Mouse (Mus musculus) midbrain, embryonic 10.5 days (tissue): ENCODE results near the gene Trim14. TPM values are rescaled to one million over a fixed set of nuclear protein-coding genes. Genes with fewer than 3 reads are reported as not detected.

Experiments used
- DNase-seq: peaks from one replicate; pipeline ENCODE4 v3.0.0-alpha.2; 2017; ENCODE audit warnings: low spot score
- H3K27ac ChIP-seq: fragments of 300-500 bp; sonication (generic); replicated peaks from 2 replicates; pipeline ENCODE4 v1.5.1; 2016; ENCODE audit warnings: mild to moderate bottlenecking
- H3K27me3 ChIP-seq: fragments of 300-500 bp; sonication (generic); 2 replicates; pipeline ENCODE4 v1.6.1; 2016; ENCODE audit warnings: low read depth, mild to moderate bottlenecking; ENCODE audit not compliant: poor library complexity, severe bottlenecking
- H3K36me3 ChIP-seq: fragments of 300-500 bp; sonication (generic); 2 replicates; pipeline ENCODE4 v1.6.1; 2016; ENCODE audit warnings: mild to moderate bottlenecking, moderate library complexity
- H3K4me1 ChIP-seq: fragments of 300-500 bp; sonication (generic); 2 replicates; pipeline ENCODE4 v1.6.1; 2016
- H3K4me3 ChIP-seq: fragments of 300-500 bp; sonication (generic); 2 replicates; pipeline ENCODE4 v1.5.1; 2016; ENCODE audit warnings: mild to moderate bottlenecking, moderate library complexity
- H3K9me3 ChIP-seq: fragments of 300-500 bp; sonication (generic); replicated peaks from 2 replicates; pipeline ENCODE4 v1.6.1; 2016; ENCODE audit warnings: mild to moderate bottlenecking
- WGBS: fragments of 180-500 bp; shearing (Covaris S2); methylation state at CpG from one replicate; pipeline ENCODE4 v1.1.7; 2016; 5-methylcytosine and 5-hydroxymethylcytosine counted together
- polyA plus RNA-seq: library from polyadenylated mRNA; unstranded; fragments of >200 nt; fragmentation: Nextera tagmentation; extraction: Ambion mirVana; gene quantifications from 2 replicates; pipeline ENCODE4 v1.2.1, GENCODE M21; 2016

Trim14 gene
- polyA plus RNA-seq, 1 experiment from 2014 or later = 0.62 TPM

- WGBS = 87% methylated on average over 4 of the region's 4 CpGs
- Histone ChIP-seq H3K36me3 (no peaks in the 10 kb centered on the region), H3K27me3 (no peaks in the 10 kb centered on the region), H3K4me3 (no peak overlapping the region), H3K27ac (no peak overlapping the region), H3K9me3 (peaks cover 14% of the 10 kb centered on the region), H3K4me1 (peaks cover 14% of the 10 kb centered on the region)
- DNase-seq = no peak
Observed at GRCm38 (mm10) chr4:46572616-46573015, 36.7 kb upstream of the Trim14 start.

- 91% methylated on average over 9 of the region's 9 CpGs for WGBS
- Histone ChIP-seq H3K4me3 (no peak overlapping the region), H3K27me3 (no peaks in the 10 kb centered on the region), H3K9me3 (peaks cover 14% of the 10 kb centered on the region), H3K27ac (no peak overlapping the region), H3K4me1 (peaks cover 14% of the 10 kb centered on the region), H3K36me3 (no peaks in the 10 kb centered on the region)
- DNase-seq = no peak
Observed at GRCm38 (mm10) chr4:46571744-46572143, 35.8 kb upstream of the Trim14 start.

- Histone ChIP-seq H3K4me3 (no peak overlapping the region), H3K9me3 (peaks cover 10% of the 10 kb centered on the region; the same call in 1 of the 2 replicates), H3K36me3 (no peaks in the 10 kb centered on the region), H3K4me1 (peaks cover 14% of the 10 kb centered on the region), H3K27ac (peak overlapping the region; percentile 78), H3K27me3 (no peaks in the 10 kb centered on the region)
- 21% methylated on average over 5 of the region's 5 CpGs for WGBS
- peak; percentile 55 for DNase-seq
Observed at GRCm38 (mm10) chr4:46569671-46570070, 33.7 kb upstream of the Trim14 start.

- peaks cover 14% of the 10 kb centered on the region for H3K4me1 ChIP-seq
- DNase-seq = no peak
- H3K27me3 ChIP-seq = no peaks in the 10 kb centered on the region
- no peaks in the 10 kb centered on the region for H3K36me3 ChIP-seq
- WGBS = 90% methylated on average over 8 of the region's 8 CpGs
- H3K27ac ChIP-seq = no peak overlapping the region
- H3K9me3 ChIP-seq = peaks cover 10% of the 10 kb centered on the region; the same call in 1 of the 2 replicates
- no peak overlapping the region for H3K4me3 ChIP-seq
Observed at GRCm38 (mm10) chr4:46568169-46568568, 32.2 kb upstream of the Trim14 start.

GRCm38 (mm10) chr4:46566931-46567671, 31.2 kb upstream of the Trim14 start:
- no peaks in the 10 kb centered on the region for H3K36me3 ChIP-seq
- H3K9me3 ChIP-seq = peaks cover 8% of the 10 kb centered on the region; the same call in 1 of the 2 replicates
- WGBS = 81% methylated on average over 8 of the region's 8 CpGs
- no peak for DNase-seq
- H3K4me3 ChIP-seq = no peak overlapping the region
- peaks cover 14% of the 10 kb centered on the region for H3K4me1 ChIP-seq
- H3K27me3 ChIP-seq = no peaks in the 10 kb centered on the region
- no peak overlapping the region for H3K27ac ChIP-seq

- Histone ChIP-seq H3K27ac (no peak overlapping the region), H3K9me3 (no peaks in the 10 kb centered on the region), H3K4me3 (no peak overlapping the region), H3K36me3 (no peaks in the 10 kb centered on the region), H3K4me1 (peaks cover 14% of the 10 kb centered on the region), H3K27me3 (no peaks in the 10 kb centered on the region)
- 95% methylated on average over 4 of the region's 4 CpGs for WGBS
- DNase-seq = no peak
Observed at GRCm38 (mm10) chr4:46565393-46565955, 29.5 kb upstream of the Trim14 start.

GRCm38 (mm10) chr4:46564247-46564646, 28.3 kb upstream of the Trim14 start:
- Histone ChIP-seq H3K27me3 (no peaks in the 10 kb centered on the region), H3K4me1 (peaks cover 4% of the 10 kb centered on the region), H3K4me3 (no peak overlapping the region), H3K9me3 (no peaks in the 10 kb centered on the region), H3K36me3 (no peaks in the 10 kb centered on the region), H3K27ac (no peak overlapping the region)
- WGBS = 89% methylated on average over 4 of the region's 4 CpGs
- DNase-seq = no peak

- Histone ChIP-seq H3K4me3 (no peak overlapping the region), H3K36me3 (no peaks in the 10 kb centered on the region), H3K4me1 (0 out of 2 replicates have a peak, but pooled peaks cover 3% of the 10 kb centered on the region), H3K27me3 (no peaks in the 10 kb centered on the region), H3K27ac (no peak overlapping the region), H3K9me3 (no peaks in the 10 kb centered on the region)
- DNase-seq = no peak
- 69% methylated on average over 10 of the region's 10 CpGs for WGBS
Observed at GRCm38 (mm10) chr4:46563847-46564246, 27.9 kb upstream of the Trim14 start.

- DNase-seq = no peak
- H3K27me3 ChIP-seq = no peaks in the 10 kb centered on the region
- 97% methylated on average over 14 of the region's 14 CpGs for WGBS
- H3K36me3 ChIP-seq = no peaks in the 10 kb centered on the region
- peaks cover 8% of the 10 kb centered on the region; the same call in 1 of the 2 replicates for H3K4me1 ChIP-seq
- no peaks in the 10 kb centered on the region for H3K9me3 ChIP-seq
- H3K4me3 ChIP-seq = no peak overlapping the region
- no peak overlapping the region for H3K27ac ChIP-seq
Observed at GRCm38 (mm10) chr4:46562841-46563240, 26.9 kb upstream of the Trim14 start.

GRCm38 (mm10) chr4:46562037-46562436, 26.1 kb upstream of the Trim14 start:
- Histone ChIP-seq H3K36me3 (no peaks in the 10 kb centered on the region), H3K4me1 (peaks cover 8% of the 10 kb centered on the region; the same call in 1 of the 2 replicates), H3K27me3 (no peaks in the 10 kb centered on the region), H3K27ac (no peak overlapping the region), H3K9me3 (no peaks in the 10 kb centered on the region), H3K4me3 (no peak overlapping the region)
- WGBS = 78% methylated on average over 5 of the region's 5 CpGs
- no peak for DNase-seq

- WGBS = 86% methylated on average over 14 of the region's 14 CpGs
- H3K27me3 ChIP-seq = 0 out of 2 replicates have a peak, but pooled peaks cover 3% of the 10 kb centered on the region
- no peaks in the 10 kb centered on the region for H3K9me3 ChIP-seq
- H3K27ac ChIP-seq = no peak overlapping the region
- no peak overlapping the region for H3K4me3 ChIP-seq
- H3K4me1 ChIP-seq = peaks cover 8% of the 10 kb centered on the region; the same call in 1 of the 2 replicates
- no peak for DNase-seq
- no peaks in the 10 kb centered on the region for H3K36me3 ChIP-seq
Observed at GRCm38 (mm10) chr4:46560069-46560705, 24.2 kb upstream of the Trim14 start.

GRCm38 (mm10) chr4:46558672-46559667, 23.0 kb upstream of the Trim14 start:
- Histone ChIP-seq H3K27me3 (0 out of 2 replicates have a peak, but pooled peaks cover 3% of the 10 kb centered on the region), H3K36me3 (no peaks in the 10 kb centered on the region), H3K4me3 (no peak overlapping the region), H3K9me3 (no peaks in the 10 kb centered on the region), H3K27ac (no peak overlapping the region; the same call in 1 of the 2 replicates), H3K4me1 (peaks cover 7% of the 10 kb centered on the region; the same call in 1 of the 2 replicates)
- 84% methylated on average over 22 of the region's 22 CpGs for WGBS
- DNase-seq = no peak
